Mouse (Mus musculus): ENCODE measurements at regions not wholly inside any gene's neighbourhood (a gene's known extent, or its start where the extent isn't known, plus 50 kb on each side); places are given as distances from the start of the nearest gene placed in this dataset.

DNA sequence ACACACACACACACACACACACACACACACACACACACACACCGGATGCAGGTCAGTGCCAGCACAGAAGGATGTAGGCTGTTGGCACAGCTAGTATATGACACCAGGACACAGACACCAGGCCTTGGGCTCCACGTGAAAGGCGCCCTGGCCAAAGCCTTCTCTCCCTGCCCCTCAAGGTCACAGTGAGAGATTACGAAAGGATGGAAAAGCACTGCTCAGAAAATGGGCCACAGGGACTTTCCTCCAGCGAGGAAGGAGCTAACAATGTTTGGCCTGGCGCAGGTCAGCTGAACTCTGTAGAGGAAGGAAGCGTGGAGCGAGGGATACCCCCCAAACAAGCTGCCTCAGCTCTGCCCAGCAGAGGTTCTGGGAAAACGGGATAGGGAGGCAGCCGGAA lies 161.0 kb downstream of the Ly86 start:
- H3K9me3 ChIP-seq (replicated peaks) = no peaks in the 10 kb centered on the region
- no peak overlapping the region for H3K4me2 ChIP-seq (replicated peaks)
- H3K4me3 ChIP-seq = no peak overlapping the region
- peak overlapping the region; percentile 4; the same call in 1 of the 2 replicates for H3K9ac ChIP-seq
- H3K27me3 ChIP-seq = no peaks in the 10 kb centered on the region
- no peak for ATAC-seq (ENCODE audit: low FRiP score)
- WGBS = 67% methylated on average over 10 of the region's 10 CpGs
- H3K27ac ChIP-seq = no peak overlapping the region
- peaks cover 19% of the 10 kb centered on the region for H3K4me1 ChIP-seq
- no peaks in the 10 kb centered on the region for H3K36me3 ChIP-seq

DNA sequence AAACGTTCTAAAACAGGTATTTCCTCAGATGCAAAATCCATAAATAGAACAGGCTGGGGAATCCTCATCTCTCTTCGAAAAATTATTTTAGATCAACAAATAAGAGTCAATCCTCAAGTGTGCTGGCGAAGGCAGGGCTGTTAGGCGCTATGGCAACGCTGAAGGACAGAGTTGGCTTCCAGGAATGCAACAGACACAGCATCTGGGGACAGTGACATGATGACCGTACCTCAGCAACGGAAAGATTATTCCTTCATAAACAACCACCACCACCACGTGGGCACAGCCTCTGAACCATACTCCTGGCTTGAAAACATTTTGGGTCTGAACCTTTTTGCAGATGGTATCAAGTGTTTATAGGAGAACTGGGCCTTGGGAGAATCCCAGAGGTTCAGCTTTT lies 161.7 kb downstream of the Ly86 start:
- ATAC-seq (ENCODE audit: low FRiP score) = no peak
- Histone ChIP-seq H3K4me2 (replicated peaks) (no peak overlapping the region), H3K27me3 (no peaks in the 10 kb centered on the region), H3K9me3 (replicated peaks) (no peaks in the 10 kb centered on the region), H3K9ac (no peak overlapping the region), H3K36me3 (no peaks in the 10 kb centered on the region), H3K27ac (no peak overlapping the region), H3K4me3 (no peak overlapping the region), H3K4me1 (peaks cover 19% of the 10 kb centered on the region)
- 75% methylated on average over 8 of the region's 8 CpGs for WGBS

DNA sequence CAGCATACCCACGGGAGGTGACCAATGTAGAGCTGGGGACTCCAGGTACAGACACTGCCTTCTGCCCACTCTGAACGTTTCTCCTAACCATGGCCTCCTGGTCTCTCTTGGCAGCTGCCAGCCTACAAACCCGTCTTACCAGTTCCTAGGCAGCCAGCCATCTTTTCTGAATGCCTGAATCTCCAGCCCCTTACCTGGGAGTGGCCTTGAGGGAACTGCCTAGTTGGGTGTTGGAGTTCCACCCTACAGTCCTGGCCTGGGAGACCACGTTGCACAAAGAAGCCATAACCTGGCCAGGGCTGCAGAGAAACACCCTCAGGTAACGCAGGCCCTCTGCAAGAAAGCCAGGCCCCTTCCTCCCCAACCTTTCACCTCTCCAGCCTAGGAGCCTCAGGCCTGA lies 162.1 kb downstream of the Ly86 start:
- H3K4me2 ChIP-seq (replicated peaks) = no peak overlapping the region
- H3K4me1 ChIP-seq = peaks cover 19% of the 10 kb centered on the region
- H3K36me3 ChIP-seq = no peaks in the 10 kb centered on the region
- H3K27me3 ChIP-seq = no peaks in the 10 kb centered on the region
- no peak overlapping the region for H3K4me3 ChIP-seq
- no peak overlapping the region for H3K9ac ChIP-seq
- H3K9me3 ChIP-seq (replicated peaks) = no peaks in the 10 kb centered on the region
- no peak overlapping the region for H3K27ac ChIP-seq
- 66% methylated on average over 5 of the region's 5 CpGs for WGBS
- no peak for ATAC-seq (ENCODE audit: low FRiP score)

DNA sequence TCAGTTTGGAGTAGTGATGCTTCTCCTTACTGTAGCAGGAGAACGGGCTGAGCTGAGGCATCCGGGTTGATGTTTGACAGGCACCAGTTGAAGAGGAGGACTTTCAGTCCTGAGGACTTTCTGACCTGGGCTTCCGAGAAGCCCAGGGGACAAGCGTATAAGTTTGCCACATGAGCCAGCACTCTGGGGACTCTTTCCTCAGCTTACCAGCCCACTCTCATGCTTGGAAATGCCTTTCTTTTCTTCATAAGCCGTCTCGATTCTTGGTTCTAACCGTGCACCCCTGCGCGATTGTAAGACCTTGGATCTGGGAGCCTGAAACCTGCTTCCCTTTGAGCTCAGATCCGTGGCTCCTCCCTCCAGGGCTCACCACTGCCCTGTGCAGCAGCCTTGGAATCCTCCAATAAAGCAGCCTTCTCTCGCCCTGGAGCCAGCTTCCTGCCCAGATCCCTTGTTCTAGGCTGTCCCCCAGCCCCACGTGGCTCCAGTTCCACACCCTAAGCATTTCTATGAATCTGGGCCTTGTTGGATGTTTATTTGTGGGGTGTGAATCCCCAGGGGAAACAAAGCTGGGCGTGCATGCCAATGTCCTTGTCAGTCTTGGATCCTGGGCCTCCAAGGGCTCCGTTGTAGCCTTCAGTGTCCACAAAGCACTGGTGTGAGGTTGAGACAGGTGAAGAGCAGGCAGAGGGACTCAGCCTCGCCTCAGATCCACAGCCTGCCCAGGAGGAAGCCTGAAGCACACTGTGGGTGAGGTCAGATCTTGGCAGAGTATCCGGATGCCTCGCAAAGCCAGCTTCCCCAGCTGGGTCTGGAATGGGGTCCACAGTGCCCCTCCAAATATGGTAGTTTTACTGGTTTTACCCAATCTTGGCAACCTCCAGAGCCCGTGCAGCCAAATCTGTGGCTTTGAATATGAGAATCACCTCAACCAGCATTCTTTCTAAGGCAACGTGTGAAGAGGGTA lies 163.7 kb downstream of the Ly86 start:
- Histone ChIP-seq H3K4me1 (peaks cover 20% of the 10 kb centered on the region), H3K27me3 (no peaks in the 10 kb centered on the region), H3K36me3 (no peaks in the 10 kb centered on the region), H3K9me3 (replicated peaks) (no peaks in the 10 kb centered on the region), H3K4me3 (no peak overlapping the region), H3K4me2 (replicated peaks) (peak overlapping the region; percentile 4; the same call in 1 of the 2 replicates), H3K9ac (no peak overlapping the region), H3K27ac (peak overlapping the region; percentile 44; the same call in 1 of the 2 replicates)
- ATAC-seq (ENCODE audit: low FRiP score) = no peak
- WGBS = 38% methylated on average over 19 of the region's 19 CpGs

DNA sequence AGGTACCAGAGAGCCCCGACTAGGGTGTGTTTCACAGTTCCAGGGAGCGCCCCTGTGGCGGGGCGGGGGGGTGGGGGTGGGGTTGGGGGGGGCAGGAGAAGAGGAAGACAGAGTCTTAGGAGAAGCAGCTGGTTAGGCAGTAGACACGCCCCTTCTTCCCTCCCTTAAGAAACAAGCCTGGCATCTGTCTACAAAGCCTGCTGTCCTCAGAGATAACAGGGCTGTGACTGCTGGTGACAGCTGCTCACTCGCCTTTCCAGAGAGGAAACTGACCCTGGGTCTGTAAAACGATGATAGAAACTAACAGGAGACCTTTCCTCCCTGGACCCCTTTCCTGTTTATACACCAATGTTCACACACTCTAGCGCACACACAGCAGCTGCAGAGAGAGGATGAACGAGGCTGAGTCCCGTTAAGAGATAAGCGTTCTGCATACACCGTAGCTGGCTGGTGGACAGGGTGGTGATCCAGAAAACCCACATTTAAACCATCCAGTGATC lies 164.4 kb downstream of the Ly86 start:
- Histone ChIP-seq H3K4me3 (no peak overlapping the region), H3K9me3 (replicated peaks) (no peaks in the 10 kb centered on the region), H3K4me1 (peaks cover 28% of the 10 kb centered on the region), H3K36me3 (no peaks in the 10 kb centered on the region), H3K27ac (peak overlapping the region; percentile 44; the same call in 1 of the 2 replicates), H3K27me3 (no peaks in the 10 kb centered on the region), H3K4me2 (replicated peaks) (peak overlapping the region; percentile 4; the same call in 1 of the 2 replicates), H3K9ac (no peak overlapping the region)
- 23% methylated on average over 11 of the region's 12 CpGs for WGBS
- peak; percentile 64 for ATAC-seq (ENCODE audit: low FRiP score)

DNA sequence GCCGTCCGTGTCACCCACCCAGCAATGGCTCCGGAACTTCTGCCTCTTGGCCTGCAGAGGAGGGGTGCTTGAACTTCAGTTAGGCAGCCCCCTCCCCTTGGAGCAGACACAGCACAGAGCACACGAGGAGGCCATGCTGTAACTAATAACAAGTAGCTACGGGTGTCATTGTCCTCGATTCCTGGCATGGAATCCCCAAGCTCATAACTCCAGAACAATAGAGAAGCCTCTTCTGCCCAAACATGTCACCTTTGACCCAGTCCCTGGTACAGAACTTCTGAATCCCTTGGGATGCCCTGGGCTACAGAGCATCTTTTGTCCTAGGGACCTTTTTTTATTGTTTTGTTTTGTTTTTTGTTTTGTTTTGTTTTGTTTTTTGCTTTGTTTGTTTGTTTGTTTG lies 165.5 kb downstream of the Ly86 start:
- Histone ChIP-seq H3K9ac (no peak overlapping the region), H3K4me3 (no peak overlapping the region), H3K27me3 (no peaks in the 10 kb centered on the region), H3K9me3 (replicated peaks) (no peaks in the 10 kb centered on the region), H3K27ac (no peak overlapping the region), H3K4me2 (replicated peaks) (no peak overlapping the region), H3K4me1 (peaks cover 31% of the 10 kb centered on the region), H3K36me3 (no peaks in the 10 kb centered on the region)
- ATAC-seq (ENCODE audit: low FRiP score) = no peak
- WGBS = 75% methylated on average over 6 of the region's 6 CpGs

DNA sequence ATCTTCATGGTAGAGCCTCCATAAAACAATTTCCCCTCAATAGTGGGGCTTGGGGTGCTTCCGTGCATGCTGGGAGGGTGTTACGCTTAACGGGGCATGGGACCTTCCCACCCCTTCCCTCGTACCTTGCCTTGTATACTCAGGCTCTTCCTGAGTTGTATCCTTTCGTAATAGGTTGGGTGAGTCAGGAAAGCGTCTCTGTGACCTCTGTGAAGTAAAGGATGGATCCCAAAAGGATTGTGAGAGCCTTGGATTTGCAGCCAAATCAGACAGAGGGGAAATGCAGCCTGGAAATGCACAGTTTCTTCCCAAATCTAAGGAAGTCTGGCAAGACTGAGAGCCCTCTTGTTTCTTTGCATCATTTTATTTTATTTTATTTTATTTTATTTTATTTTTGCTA lies 166.0 kb downstream of the Ly86 start:
- H3K9me3 ChIP-seq (replicated peaks) = no peaks in the 10 kb centered on the region
- H3K4me1 ChIP-seq = peaks cover 31% of the 10 kb centered on the region
- no peaks in the 10 kb centered on the region for H3K27me3 ChIP-seq
- no peak for ATAC-seq (ENCODE audit: low FRiP score)
- no peak overlapping the region for H3K4me2 ChIP-seq (replicated peaks)
- no peak overlapping the region for H3K27ac ChIP-seq
- H3K9ac ChIP-seq = no peak overlapping the region
- 81% methylated on average over 6 of the region's 6 CpGs for WGBS
- H3K4me3 ChIP-seq = no peak overlapping the region
- H3K36me3 ChIP-seq = no peaks in the 10 kb centered on the region

DNA sequence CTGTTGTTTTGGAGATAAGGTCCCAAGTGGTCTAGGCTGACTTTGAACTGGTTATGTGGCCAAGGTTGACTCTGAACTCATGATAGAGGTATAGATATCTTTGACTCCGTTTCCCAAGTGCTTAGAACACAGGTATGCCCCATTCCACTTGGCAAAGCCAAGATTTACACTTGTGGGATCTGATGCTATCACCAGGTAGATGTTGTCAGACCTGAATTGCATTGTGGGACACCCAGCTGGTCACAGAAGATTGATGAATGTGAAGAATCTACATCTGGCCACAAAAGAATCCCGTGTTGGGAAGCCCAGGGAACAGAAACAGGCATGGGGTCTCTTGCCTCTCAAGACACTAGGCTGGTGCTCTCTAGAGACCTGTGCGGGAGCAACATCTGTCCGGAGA lies 166.4 kb downstream of the Ly86 start:
- Histone ChIP-seq H3K4me2 (replicated peaks) (no peak overlapping the region), H3K4me3 (no peak overlapping the region), H3K27me3 (no peaks in the 10 kb centered on the region), H3K9me3 (replicated peaks) (no peaks in the 10 kb centered on the region), H3K4me1 (peaks cover 31% of the 10 kb centered on the region), H3K27ac (no peak overlapping the region), H3K9ac (no peak overlapping the region), H3K36me3 (no peaks in the 10 kb centered on the region)
- no peak for ATAC-seq (ENCODE audit: low FRiP score)
- WGBS = 63% methylated on average over 4 of the region's 4 CpGs

DNA sequence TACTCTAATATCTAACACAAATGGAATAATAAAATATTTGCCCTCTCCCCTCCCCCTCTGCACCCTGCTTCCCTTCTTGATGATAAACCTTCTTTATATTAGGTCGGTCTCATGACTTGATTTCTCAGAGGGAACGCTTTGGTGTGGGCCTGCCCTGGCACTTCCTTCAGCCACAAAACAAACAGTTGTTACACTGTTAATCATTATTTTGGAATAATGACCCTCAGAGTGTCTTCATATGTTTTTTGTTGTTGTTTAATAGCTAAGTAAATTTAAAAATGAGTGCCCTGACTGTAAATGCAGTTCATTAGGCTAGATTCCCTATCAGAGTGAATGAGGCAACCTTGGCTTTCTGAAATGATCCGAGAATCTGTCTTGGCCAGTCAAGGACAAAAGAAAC lies 167.8 kb downstream of the Ly86 start:
- H3K9ac ChIP-seq = no peak overlapping the region
- peaks cover 31% of the 10 kb centered on the region for H3K4me1 ChIP-seq
- H3K27me3 ChIP-seq = no peaks in the 10 kb centered on the region
- no peak overlapping the region for H3K27ac ChIP-seq
- H3K4me3 ChIP-seq = no peak overlapping the region
- no peaks in the 10 kb centered on the region for H3K9me3 ChIP-seq (replicated peaks)
- H3K36me3 ChIP-seq = no peaks in the 10 kb centered on the region
- WGBS = 77% methylated on average over 3 of the region's 3 CpGs
- H3K4me2 ChIP-seq (replicated peaks) = no peak overlapping the region
- ATAC-seq (ENCODE audit: low FRiP score) = no peak

DNA sequence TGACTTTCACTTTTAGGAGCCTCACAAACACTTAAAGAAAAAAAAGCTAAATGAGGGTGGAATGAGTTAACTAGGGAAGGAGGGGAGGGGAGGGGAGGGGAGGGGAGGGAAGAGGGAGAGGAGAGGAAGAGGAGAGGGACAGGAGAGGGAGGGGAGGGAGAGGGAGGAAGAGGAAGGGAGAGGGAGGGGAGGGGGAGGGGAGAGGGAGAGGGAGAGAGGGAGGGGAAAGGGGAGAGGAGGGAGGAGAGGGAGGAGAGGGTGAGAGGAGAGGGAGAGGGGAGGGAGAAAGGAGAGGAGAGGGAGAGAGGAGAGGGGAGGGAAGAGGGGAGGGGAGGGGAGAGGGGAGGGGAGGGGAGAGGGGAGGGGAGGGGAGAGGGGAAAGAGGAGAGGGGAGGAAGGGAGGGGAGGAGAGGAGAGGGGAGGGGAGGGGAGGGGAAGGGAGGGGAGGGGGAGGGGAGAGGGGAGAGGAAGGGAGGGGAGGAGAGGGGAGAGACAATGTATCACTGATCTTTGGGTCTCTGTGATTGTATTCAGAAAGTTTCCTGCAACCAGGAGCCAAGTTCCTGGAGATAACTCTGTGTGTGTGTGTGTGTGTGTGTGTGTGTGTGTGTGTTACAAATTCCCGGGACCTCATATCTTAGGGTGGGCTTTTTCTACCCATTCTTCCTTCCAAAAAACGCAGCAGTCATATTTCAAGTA lies 168.3 kb downstream of the Ly86 start:
- H3K9me3 ChIP-seq (replicated peaks) = no peaks in the 10 kb centered on the region
- H3K27ac ChIP-seq = peak overlapping the region; percentile 82
- no peaks in the 10 kb centered on the region for H3K36me3 ChIP-seq
- peak overlapping the region; percentile 41; the same call in 1 of the 2 replicates for H3K9ac ChIP-seq
- WGBS = 30% methylated on average over 2 of the region's 2 CpGs
- peak overlapping the region; percentile 47; the same call in 1 of the 2 replicates for H3K4me2 ChIP-seq (replicated peaks)
- peaks cover 29% of the 10 kb centered on the region for H3K4me1 ChIP-seq
- H3K27me3 ChIP-seq = no peaks in the 10 kb centered on the region
- no peak overlapping the region for H3K4me3 ChIP-seq
- ATAC-seq (ENCODE audit: low FRiP score) = 0 out of 2 replicates have a peak, but pooled peaks have one; percentile 3

DNA sequence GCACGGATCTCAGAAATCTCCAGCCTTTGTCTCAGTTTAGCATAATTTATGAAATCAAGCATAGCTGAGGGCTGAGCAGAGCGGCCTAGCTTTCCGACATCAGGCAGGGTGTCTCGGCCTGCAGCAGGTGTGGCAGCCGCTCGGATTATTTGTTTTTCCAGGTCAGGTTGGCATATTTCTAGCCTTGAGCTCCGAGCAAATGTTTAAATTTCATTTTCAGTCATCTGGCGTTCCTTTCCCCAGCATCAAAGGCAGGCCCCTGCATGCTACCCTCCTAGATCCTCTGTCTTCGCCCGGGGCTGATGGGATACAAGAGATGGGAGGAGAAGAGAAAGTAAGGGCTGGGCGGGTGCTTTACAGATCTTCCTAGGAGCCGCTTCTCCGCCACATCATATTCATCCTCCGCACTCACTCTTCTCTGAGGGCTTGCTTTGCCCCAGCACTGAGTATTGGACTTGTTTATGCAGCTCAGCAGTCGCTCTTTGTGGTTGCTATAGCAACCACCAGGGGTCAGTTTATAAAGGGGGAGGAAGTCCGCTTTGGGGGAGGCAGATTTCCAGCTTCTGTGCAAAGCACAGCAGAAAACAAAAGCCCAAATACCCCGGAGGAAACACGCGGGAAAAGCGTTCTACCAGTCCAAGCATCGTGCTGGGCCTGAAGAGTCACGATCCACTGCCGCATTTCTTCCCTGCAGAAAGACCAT lies 169.0 kb downstream of the Ly86 start:
- H3K4me1 ChIP-seq = peaks cover 23% of the 10 kb centered on the region
- no peaks in the 10 kb centered on the region for H3K27me3 ChIP-seq
- H3K4me3 ChIP-seq = peak overlapping the region; percentile 11; the same call in 1 of the 2 replicates
- peak overlapping the region; percentile 82 for H3K27ac ChIP-seq
- WGBS = 4% methylated on average over 23 of the region's 23 CpGs
- no peaks in the 10 kb centered on the region for H3K9me3 ChIP-seq (replicated peaks)
- H3K36me3 ChIP-seq = no peaks in the 10 kb centered on the region
- H3K4me2 ChIP-seq (replicated peaks) = peak overlapping the region; percentile 47
- ATAC-seq (ENCODE audit: low FRiP score) = peak; percentile 71
- H3K9ac ChIP-seq = peak overlapping the region; percentile 41; the same call in 1 of the 2 replicates
